Mouse (Mus musculus): Measurements from ENCODE around the gene Nfix. TPM values are rescaled to one million over a fixed set of nuclear protein-coding genes. Genes with fewer than 3 reads are reported as not detected.
A peak's percentile ranks its signal among the peaks of the same experiment; 100 is the strongest.
"Not testable (repeated sequence)": the region's sequence is repeated elsewhere in the genome, so short reads cannot be mapped to it uniquely, and the experiment has no call there.

Gene Nfix
- polyA plus RNA-seq, 1 experiment from 2014 or later: 10.9 TPM

- Histone ChIP-seq H3K9ac (ENCODE audit: low read depth, low read length) (0 out of 2 replicates have a peak overlapping the region, but pooled peaks have one; percentile 4), H3K27ac (ENCODE audit: low read depth, low read length) (no peak overlapping the region), H3K4me1 (ENCODE audit: control insufficient read depth, insufficient read depth, low read length) (peaks cover 24% of the 10 kb centered on the region), H3K4me3 (ENCODE audit: low read length) (no peak overlapping the region), H3K27me3 (ENCODE audit: control insufficient read depth, insufficient read depth, low read length) (no peaks in the 10 kb centered on the region), H3K9me3 (ENCODE audit: control insufficient read depth, low read length) (no peaks in the 10 kb centered on the region), H3K36me3 (ENCODE audit: control insufficient read depth, insufficient read depth, low read length) (peaks cover 54% of the 10 kb centered on the region), H3K4me2 (replicated peaks; ENCODE audit: low read depth, low read length) (no peak overlapping the region)
- no peak for ATAC-seq (ENCODE audit: low FRiP score, low TSS enrichment)
- 86% methylated on average over 19 of the region's 19 CpGs for WGBS
These were observed 34.1 kb upstream of the Nfix start for GRCm38 (mm10) chr8:84834002-84834865.

GRCm38 (mm10) chr8:84832759-84833742 lies 32.9 kb upstream of the Nfix start:
- Histone ChIP-seq H3K4me3 (ENCODE audit: low read length) (peak overlapping the region; percentile 80), H3K27me3 (ENCODE audit: control insufficient read depth, insufficient read depth, low read length) (no peaks in the 10 kb centered on the region), H3K4me1 (ENCODE audit: control insufficient read depth, insufficient read depth, low read length) (peaks cover 22% of the 10 kb centered on the region), H3K4me2 (replicated peaks; ENCODE audit: low read depth, low read length) (peak overlapping the region; percentile 51), H3K27ac (ENCODE audit: low read depth, low read length) (peak overlapping the region; percentile 90), H3K9me3 (ENCODE audit: control insufficient read depth, low read length) (no peaks in the 10 kb centered on the region), H3K9ac (ENCODE audit: low read depth, low read length) (peak overlapping the region; percentile 96), H3K36me3 (ENCODE audit: control insufficient read depth, insufficient read depth, low read length) (peaks cover 47% of the 10 kb centered on the region)
- no peak for ATAC-seq (ENCODE audit: low FRiP score, low TSS enrichment)
- 60% methylated on average over 10 of the region's 10 CpGs for WGBS

- ATAC-seq (ENCODE audit: low FRiP score, low TSS enrichment): peak; percentile 67
- peak overlapping the region; percentile 51 for H3K4me2 ChIP-seq (replicated peaks; ENCODE audit: low read depth, low read length)
- no peaks in the 10 kb centered on the region for H3K9me3 ChIP-seq (ENCODE audit: control insufficient read depth, low read length)
- peak overlapping the region; percentile 90 for H3K27ac ChIP-seq (ENCODE audit: low read depth, low read length)
- peak overlapping the region; percentile 80 for H3K4me3 ChIP-seq (ENCODE audit: low read length)
- no peaks in the 10 kb centered on the region for H3K27me3 ChIP-seq (ENCODE audit: control insufficient read depth, insufficient read depth, low read length)
- H3K36me3 ChIP-seq (ENCODE audit: control insufficient read depth, insufficient read depth, low read length): peaks cover 38% of the 10 kb centered on the region
- H3K9ac ChIP-seq (ENCODE audit: low read depth, low read length): peak overlapping the region; percentile 96
- H3K4me1 ChIP-seq (ENCODE audit: control insufficient read depth, insufficient read depth, low read length): peaks cover 13% of the 10 kb centered on the region
- WGBS: under 1% methylated on average over 59 of the region's 59 CpGs
These were observed 32.0 kb upstream of the Nfix start for GRCm38 (mm10) chr8:84832034-84832717.

- peaks cover 8% of the 10 kb centered on the region for H3K4me1 ChIP-seq (ENCODE audit: control insufficient read depth, insufficient read depth, low read length)
- peak within 1 kb of the TSS; percentile 51 for H3K4me2 ChIP-seq (replicated peaks; ENCODE audit: low read depth, low read length)
- no peaks in the 10 kb centered on the region for H3K27me3 ChIP-seq (ENCODE audit: control insufficient read depth, insufficient read depth, low read length)
- H3K9ac ChIP-seq (ENCODE audit: low read depth, low read length): peak within 1 kb of the TSS; percentile 96
- 80% methylated on average over 11 of the region's 11 CpGs for WGBS
- no peaks in the 10 kb centered on the region for H3K9me3 ChIP-seq (ENCODE audit: control insufficient read depth, low read length)
- ATAC-seq (ENCODE audit: low FRiP score, low TSS enrichment): no peak
- peak within 1 kb of the TSS; percentile 90 for H3K27ac ChIP-seq (ENCODE audit: low read depth, low read length)
- H3K36me3 ChIP-seq (ENCODE audit: control insufficient read depth, insufficient read depth, low read length): peaks cover 32% of the 10 kb centered on the region
- H3K4me3 ChIP-seq (ENCODE audit: low read length): peak within 1 kb of the TSS; percentile 80
These were observed 31.3 kb upstream of the Nfix start, which contains the start of gene Gadd45gip1 for GRCm38 (mm10) chr8:84831490-84831889. TSS of gene Gadd45gip1 (plus strand) at chr8:84831522.

GRCm38 (mm10) chr8:84826518-84826917 lies 26.4 kb upstream of the Nfix start:
- not testable (repeated sequence) for H3K27me3 ChIP-seq (ENCODE audit: control insufficient read depth, insufficient read depth, low read length); H3K4me1 ChIP-seq (ENCODE audit: control insufficient read depth, insufficient read depth, low read length); H3K9me3 ChIP-seq (ENCODE audit: control insufficient read depth, low read length); H3K9ac ChIP-seq (ENCODE audit: low read depth, low read length); ATAC-seq (ENCODE audit: low FRiP score, low TSS enrichment); H3K4me2 ChIP-seq (replicated peaks; ENCODE audit: low read depth, low read length); H3K4me3 ChIP-seq (ENCODE audit: low read length); H3K36me3 ChIP-seq (ENCODE audit: control insufficient read depth, insufficient read depth, low read length); H3K27ac ChIP-seq (ENCODE audit: low read depth, low read length)
- WGBS: 81% methylated on average over 1 of the region's 2 CpGs

- no peaks in the 10 kb centered on the region for H3K4me1 ChIP-seq (ENCODE audit: control insufficient read depth, insufficient read depth, low read length)
- no peak overlapping the region for H3K4me2 ChIP-seq (replicated peaks; ENCODE audit: low read depth, low read length)
- ATAC-seq (ENCODE audit: low FRiP score, low TSS enrichment): no peak
- no peaks in the 10 kb centered on the region for H3K36me3 ChIP-seq (ENCODE audit: control insufficient read depth, insufficient read depth, low read length)
- H3K9me3 ChIP-seq (ENCODE audit: control insufficient read depth, low read length): no peaks in the 10 kb centered on the region
- no peaks in the 10 kb centered on the region for H3K27me3 ChIP-seq (ENCODE audit: control insufficient read depth, insufficient read depth, low read length)
- no peak overlapping the region for H3K4me3 ChIP-seq (ENCODE audit: low read length)
- WGBS: 57% methylated on average over 4 of the region's 4 CpGs
- H3K27ac ChIP-seq (ENCODE audit: low read depth, low read length): no peak overlapping the region
- no peak overlapping the region for H3K9ac ChIP-seq (ENCODE audit: low read depth, low read length)
These were observed 25.5 kb upstream of the Nfix start for GRCm38 (mm10) chr8:84825636-84826035.

GRCm38 (mm10) chr8:84823653-84824052 lies 23.5 kb upstream of the Nfix start:
- H3K4me1 ChIP-seq (ENCODE audit: control insufficient read depth, insufficient read depth, low read length): no peaks in the 10 kb centered on the region
- WGBS: 2% methylated on average over 18 of the region's 18 CpGs
- no peaks in the 10 kb centered on the region for H3K9me3 ChIP-seq (ENCODE audit: control insufficient read depth, low read length)
- H3K36me3 ChIP-seq (ENCODE audit: control insufficient read depth, insufficient read depth, low read length): no peaks in the 10 kb centered on the region
- H3K27ac ChIP-seq (ENCODE audit: low read depth, low read length): no peak overlapping the region
- H3K4me2 ChIP-seq (replicated peaks; ENCODE audit: low read depth, low read length): peak overlapping the region; percentile 40; the same call in 1 of the 2 replicates
- H3K27me3 ChIP-seq (ENCODE audit: control insufficient read depth, insufficient read depth, low read length): no peaks in the 10 kb centered on the region
- peak overlapping the region; percentile 23; the same call in 1 of the 2 replicates for H3K9ac ChIP-seq (ENCODE audit: low read depth, low read length)
- ATAC-seq (ENCODE audit: low FRiP score, low TSS enrichment): peak; percentile 89
- H3K4me3 ChIP-seq (ENCODE audit: low read length): no peak overlapping the region; the same call in 1 of the 2 replicates

- no peaks in the 10 kb centered on the region for H3K36me3 ChIP-seq (ENCODE audit: control insufficient read depth, insufficient read depth, low read length)
- whole genome bisulfite sequencing: 44% methylated on average over 3 of the region's 3 CpGs
- H3K9me3 ChIP-seq (ENCODE audit: control insufficient read depth, low read length): no peaks in the 10 kb centered on the region
- no peak for ATAC-seq (ENCODE audit: low FRiP score, low TSS enrichment)
- no peaks in the 10 kb centered on the region for H3K27me3 ChIP-seq (ENCODE audit: control insufficient read depth, insufficient read depth, low read length)
- H3K4me3 ChIP-seq (ENCODE audit: low read length): no peak within 1 kb of the TSS; the same call in 1 of the 2 replicates
- no peaks in the 10 kb centered on the region for H3K4me1 ChIP-seq (ENCODE audit: control insufficient read depth, insufficient read depth, low read length)
- no peak within 1 kb of the TSS for H3K27ac ChIP-seq (ENCODE audit: low read depth, low read length)
- H3K9ac ChIP-seq (ENCODE audit: low read depth, low read length): peak within 1 kb of the TSS; percentile 23; the same call in 1 of the 2 replicates
- peak within 1 kb of the TSS; percentile 40; the same call in 1 of the 2 replicates for H3K4me2 ChIP-seq (replicated peaks; ENCODE audit: low read depth, low read length)
These were observed 22.6 kb upstream of the Nfix start, which contains the start of gene Dand5 for GRCm38 (mm10) chr8:84822723-84823122. TSS of gene Dand5 (minus strand) at chr8:84822823.
